Comparison of ENCODE assay signal across 8 mouse cellular contexts in genomic region chr2:128126591-128127051, GRCm38 (mm10). TPM values are rescaled to one million over a fixed set of nuclear protein-coding genes. Genes with fewer than 3 reads are reported as not detected.
DNase-seq lines count a peak whose midpoint lies in the region; ATAC-seq and TF ChIP-seq lines count a peak whose summit lies in the region.

No protein-coding gene starts in this region.

- peak overlapping the region; percentile 83 for H3K4me3 ChIP-seq in gastrocnemius, adult 2 months
- peak overlapping the region; percentile 67 for H3K4me3 ChIP-seq in heart, postnatal 0 days (ENCODE audit: low read depth, low read length)
- peak overlapping the region; percentile 85 for H3K4me3 ChIP-seq in liver, embryonic 11.5 days (ENCODE audit: low read depth, low read length)
- peak overlapping the region; percentile 70 for H3K4me3 ChIP-seq in neural tube, embryonic 15.5 days (replicated peaks)

- TF ChIP-seq EP300 in heart, postnatal 0 days (IDR thresholded peaks at IDR 0.05; ENCODE audit: low read depth) = no peak

- H3K9ac ChIP-seq in heart, postnatal 0 days (replicated peaks; ENCODE audit: low read depth, low read length) = peak overlapping the region; percentile 62
- peak overlapping the region; percentile 86 for H3K9ac ChIP-seq in liver, embryonic 11.5 days (ENCODE audit: low read depth, low read length)
- H3K9ac ChIP-seq in neural tube, embryonic 15.5 days (replicated peaks) = peak overlapping the region; percentile 68

- peak overlapping the region; percentile 89 for H3K4me2 ChIP-seq in heart, postnatal 0 days (ENCODE audit: low read depth, low read length)
- peak overlapping the region; percentile 99 for H3K4me2 ChIP-seq in liver, embryonic 11.5 days
- peak overlapping the region; percentile 100 for H3K4me2 ChIP-seq in neural tube, embryonic 15.5 days

- no peak for ATAC-seq in heart, postnatal 0 days (ENCODE audit: insufficient read depth, low read depth)
- no peak; the same call in 1 of the 2 replicates for ATAC-seq in liver, embryonic 11.5 days (replicated peaks; ENCODE audit: low FRiP score)
- 0 out of 2 replicates have a peak, but pooled peaks have one; percentile 1 for ATAC-seq in neural tube, embryonic 15.5 days (ENCODE audit: low FRiP score)

- 0 out of 2 replicates have a peak, but pooled peaks cover 7% of the 10 kb centered on the region for H3K27me3 ChIP-seq in heart, postnatal 0 days (ENCODE audit: control insufficient read depth, insufficient read depth, low read length)
- H3K27me3 ChIP-seq in liver, embryonic 11.5 days (replicated peaks; ENCODE audit: control insufficient read depth, insufficient read depth, low read length) = peaks cover 38% of the 10 kb centered on the region
- H3K27me3 ChIP-seq in neural tube, embryonic 15.5 days (replicated peaks) = peaks cover 32% of the 10 kb centered on the region

- H3K27ac ChIP-seq in gastrocnemius, adult 2 months = peak overlapping the region; percentile 92
- H3K27ac ChIP-seq in heart, postnatal 0 days (ENCODE audit: low read depth) = peak overlapping the region; percentile 95
- peak overlapping the region; percentile 79 for H3K27ac ChIP-seq in liver, embryonic 11.5 days (ENCODE audit: low read depth, low read length)
- H3K27ac ChIP-seq in neural tube, embryonic 15.5 days (replicated peaks) = peak overlapping the region; percentile 78

- peaks cover 24% of the 10 kb centered on the region for H3K36me3 ChIP-seq in heart, postnatal 0 days (replicated peaks; ENCODE audit: control insufficient read depth, insufficient read depth, low read length)
- H3K36me3 ChIP-seq in liver, embryonic 11.5 days (ENCODE audit: control insufficient read depth, insufficient read depth, low read length) = peaks cover 7% of the 10 kb centered on the region; the same call in 1 of the 2 replicates
- H3K36me3 ChIP-seq in neural tube, embryonic 15.5 days = peaks cover 2% of the 10 kb centered on the region; the same call in 1 of the 2 replicates

- TF ChIP-seq CTCF in gastrocnemius, adult 2 months (IDR thresholded peaks at IDR 0.05) = no peak
- no peak for TF ChIP-seq CTCF in heart, postnatal 0 days (IDR thresholded peaks at IDR 0.05; ENCODE audit: low read depth)

- peak; percentile 44 for DNase-seq in gastrocnemius, adult 2 months
- DNase-seq in gastrocnemius, adult 8-10 months (ENCODE audit: low spot score in 2 of 2) = no peak
- peak; percentile 23 for DNase-seq in urinary bladder, postnatal 25 days (ENCODE audit: low spot score)
- DNase-seq in urinary bladder, postnatal 36 days (ENCODE audit: low spot score in 2 of 2) = no peak
- DNase-seq in heart, postnatal 0 days (ENCODE audit: low spot score) = no peak
- no peak for DNase-seq in liver, embryonic 11.5 days (ENCODE audit: low spot score)
- DNase-seq in cerebellum, postnatal 10 days = no peak

- intact Hi-C loops in gastrocnemius, adult 2 months (cut with DNase I) = loop anchor here (5.0 kb wide), 2 partner anchors 186 to 334 kb away; partner anchors contain the start of gene Mtln

- H3K4me1 ChIP-seq in heart, postnatal 0 days (ENCODE audit: control insufficient read depth, insufficient read depth) = peaks cover 36% of the 10 kb centered on the region
- H3K4me1 ChIP-seq in liver, embryonic 11.5 days (replicated peaks; ENCODE audit: control insufficient read depth, insufficient read depth, low read length) = peaks cover 22% of the 10 kb centered on the region
- H3K4me1 ChIP-seq in neural tube, embryonic 15.5 days = peaks cover 60% of the 10 kb centered on the region

- WGBS in heart, postnatal 0 days = under 1% methylated on average over 35 of the region's 35 CpGs
- under 1% methylated on average over 35 of the region's 35 CpGs for WGBS in liver, embryonic 11.5 days
- WGBS in neural tube, embryonic 15.5 days = under 1% methylated on average over 35 of the region's 35 CpGs

- H3K9me3 ChIP-seq in heart, postnatal 0 days (replicated peaks; ENCODE audit: control insufficient read depth, low read length) = no peaks in the 10 kb centered on the region
- H3K9me3 ChIP-seq in liver, embryonic 11.5 days (ENCODE audit: control insufficient read depth, low read length) = no peaks in the 10 kb centered on the region
- H3K9me3 ChIP-seq in neural tube, embryonic 15.5 days (replicated peaks) = no peaks in the 10 kb centered on the region

RNA-seq across cellular contexts. Expression of gene Bcl2l11, which starts 0.8 kb away (rescaled TPM):
- total RNA-seq in gastrocnemius, adult 2 months (2021) = 1 to 10 TPM; 5.1 to 9.0 TPM
- total RNA-seq in gastrocnemius, adult 8-10 months (2022) = 1 to 10 TPM; 2.7 to 5.9 (median 5.1) TPM
- total RNA-seq in heart, postnatal 0 days (2014; rRNA removed; ENCODE audit: low replicate concordance) = 26.1 and 26.6 TPM in 2 replicates
- polyA plus RNA-seq in heart, postnatal 0 days (2015; fragmentation: Nextera tagmentation; extraction: Ambion mirVana) = 18.2 and 22.4 TPM in 2 replicates
- polyA plus RNA-seq in liver, embryonic 11.5 days (2014; fragmentation: Nextera tagmentation; extraction: Ambion mirVana) = 15.1 and 15.3 TPM in 2 replicates
- polyA plus RNA-seq in neural tube, embryonic 15.5 days (2015; fragmentation: Nextera tagmentation; extraction: Ambion mirVana) = 10.1 and 11.8 TPM in 2 replicates

Comparison
In these comparisons a context has a peak if more than half of its experiments do, and no peak if none do; other contexts are left out.
1. DNase-seq: peak in gastrocnemius, adult 2 months (single experiment) and urinary bladder, postnatal 25 days (single experiment); none in gastrocnemius, adult 8-10 months (0 of 2), urinary bladder, postnatal 36 days (0 of 2), heart, postnatal 0 days (single experiment), liver, embryonic 11.5 days (single experiment) and cerebellum, postnatal 10 days (0 of 2).
2. Peak in every context shown above with its lines, with median percentiles within 50 percentile points of each other: H3K27ac ChIP-seq, H3K4me3 ChIP-seq, H3K4me2 ChIP-seq and H3K9ac ChIP-seq.